8 mouse cellular contexts compared by ENCODE assay signal in the genomic region with DNA sequence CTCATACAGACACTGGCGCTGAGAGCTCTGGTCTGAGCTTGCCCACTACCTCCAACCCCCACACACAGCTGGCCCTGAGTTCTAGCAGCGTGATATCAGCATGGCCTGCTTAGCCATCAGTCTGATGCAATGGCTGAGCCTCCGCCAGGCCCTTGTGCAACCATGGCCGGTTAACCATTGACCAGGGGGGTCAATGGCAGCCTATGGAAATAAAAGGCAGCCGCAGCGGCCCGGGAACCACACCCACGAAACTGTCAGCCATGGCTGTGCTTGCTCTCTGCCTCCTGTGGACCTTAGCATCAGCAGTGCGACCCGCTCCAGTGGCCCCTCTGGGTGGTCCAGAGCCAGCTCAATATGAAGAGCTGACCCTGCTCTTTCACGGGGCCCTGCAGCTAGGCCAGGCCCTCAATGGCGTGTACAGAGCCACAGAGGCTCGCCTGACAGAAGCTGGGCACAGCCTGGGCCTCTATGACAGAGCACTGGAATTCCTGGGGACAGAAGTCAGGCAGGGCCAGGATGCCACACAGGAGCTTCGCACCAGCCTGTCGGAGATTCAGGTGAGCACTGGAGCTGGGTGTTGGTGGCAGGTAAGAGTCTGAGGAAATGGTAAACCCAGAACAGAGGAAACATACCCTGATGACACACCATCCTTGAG. TPM values are rescaled to one million over a fixed set of nuclear protein-coding genes. Genes with fewer than 3 reads are reported as not detected.
DNase-seq lines count a peak whose midpoint lies in the region; ATAC-seq lines count a peak whose summit lies in the region.
"Had no signal": no experiment of that assay in that cellular context is flagged by ENCODE, and none has a peak within 500 bp of the region (broad histone marks: within the 10 kb centered on the region; RNA-seq: fewer than 3 reads in every experiment).

TSS of gene Angptl8 (plus strand) at position 253 of the 655 bp plus-strand sequence.

- peak within 1 kb of the TSS; percentile 67 for H3K4me3 ChIP-seq in brown adipose tissue, adult 24 weeks (ENCODE audit: insufficient read depth, low read depth, low read length)

- peak within 1 kb of the TSS; percentile 93 for H3K27ac ChIP-seq in brown adipose tissue, adult 24 weeks (replicated peaks; ENCODE audit: low read depth, low read length)

- no peak for ATAC-seq in frontal cortex, adult (ENCODE audit: low TSS enrichment)

- DNase-seq in adipocyte (ENCODE audit: low spot score) = peak; percentile 67
- peak; percentile 83 to 92 for DNase-seq in kidney, postnatal 25 days
- peak; percentile 91 for DNase-seq in lung, postnatal 36 days
- DNase-seq in left cerebral cortex, postnatal 25 days (ENCODE audit: low spot score in 2 of 2) = no peak
- no peak for DNase-seq in cerebellum, postnatal 10 days

- intact Hi-C loops in left cerebral cortex, postnatal 25 days (cut with DNase I) = no loop called here

- peaks cover 9% of the 10 kb centered on the region for H3K4me1 ChIP-seq in brown adipose tissue, adult 24 weeks (ENCODE audit: control insufficient read depth, insufficient read depth, insufficient read length, low read length)

RNA-seq across cellular contexts. Expression of gene Angptl8, which starts in this region (rescaled TPM):
- 54.2 and 167 TPM in 2 replicates for polyA plus RNA-seq in brown adipose tissue, adult 24 weeks (2012; ENCODE audit: insufficient read depth, insufficient read length, missing spikeins)
- total RNA-seq in left cerebral cortex, postnatal 25 days (2021) = not detected
- polyA plus RNA-seq: embryonic facial prominence, embryonic 11.5 days had no signal

Comparison
In these comparisons a context has a peak if more than half of its experiments do, and no peak if none do; other contexts are left out.
1. DNase-seq: peak in adipocyte (single experiment), kidney, postnatal 25 days (2 of 2) and lung, postnatal 36 days (single experiment); none in left cerebral cortex, postnatal 25 days (0 of 2) and cerebellum, postnatal 10 days (0 of 2).